Mouse (Mus musculus) gastrocnemius, adult 2 months (tissue): Measurements from ENCODE around the gene Inpp5k. TPM values are rescaled to one million over a fixed set of nuclear protein-coding genes. Genes with fewer than 3 reads are reported as not detected.
A peak's percentile ranks its signal among the peaks of the same experiment; 100 is the strongest.
"Not testable (repeated sequence)": the region's sequence is repeated elsewhere in the genome, so short reads cannot be mapped to it uniquely, and the experiment has no call there.

Experiments
- DNase-seq: peaks from one replicate; pipeline ENCODE4 v3.0.0; 2022
- H3K27ac ChIP-seq: fragments of 200-600 bp; 2 replicates; pipeline ENCODE4 v1.8.1; 2022; ENCODE audit warnings: mild to moderate bottlenecking
- H3K4me3 ChIP-seq: fragments of 200-600 bp; 2 replicates; pipeline ENCODE4 v1.8.1; 2022; ENCODE audit warnings: mild to moderate bottlenecking, moderate library complexity
- CTCF ChIP-seq: fragments of 200-600 bp; IDR thresholded peaks from 2 replicates; pipeline ENCODE4 v1.8.1; 2022; ENCODE audit warnings: antibody characterized with exemption, mild to moderate bottlenecking, moderate library complexity
- intact Hi-C: fragments of 180-260 bp; cut with DNase I; formaldehyde crosslinking; loops from one replicate; pipeline ENCODE4 v1.15.1; 2025
- total RNA-seq, 2 experiments: library from RNA; stranded (reverse); gene quantifications; 2 replicates each; pipeline ENCODE4 v1.2.3; 2021

Gene Inpp5k
- total RNA-seq, 2 experiments from 2014 or later = 25.9 to 27.4 TPM

DNA sequence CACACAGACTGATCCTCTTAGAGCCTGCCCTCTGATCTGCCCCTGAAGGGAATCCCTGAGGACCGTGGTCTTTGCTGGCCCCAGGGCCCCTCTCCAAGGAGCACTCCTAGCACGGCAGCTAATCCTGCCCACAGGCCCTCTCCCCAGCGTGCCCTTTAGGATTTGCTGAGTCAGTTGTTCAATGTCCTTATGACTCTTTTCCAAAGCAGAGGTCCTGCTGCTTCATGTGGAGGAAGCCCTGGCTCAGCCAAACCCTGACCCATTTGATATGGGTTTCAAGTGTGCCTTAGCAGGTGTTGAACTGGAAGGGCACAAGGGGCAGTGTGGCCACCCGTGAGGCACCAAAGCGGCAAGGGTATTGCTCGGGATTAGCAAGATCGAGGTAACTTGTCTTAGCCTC, 35.0 kb upstream of the Inpp5k start:
- intact Hi-C loops = no loop called here
- Histone ChIP-seq H3K4me3 (peak overlapping the region; percentile 55), H3K27ac (peak overlapping the region; percentile 94)
- peak; percentile 81 for DNase-seq
- no peak for TF ChIP-seq CTCF

- no peak for TF ChIP-seq CTCF
- Histone ChIP-seq H3K27ac (peak overlapping the region; percentile 94), H3K4me3 (peak overlapping the region; percentile 55)
- intact Hi-C loops = no loop called here
- DNase-seq = peak; percentile 89
Observed at GRCm38 (mm10) chr11:75596726-75597255, 34.0 kb upstream of the Inpp5k start.

DNA sequence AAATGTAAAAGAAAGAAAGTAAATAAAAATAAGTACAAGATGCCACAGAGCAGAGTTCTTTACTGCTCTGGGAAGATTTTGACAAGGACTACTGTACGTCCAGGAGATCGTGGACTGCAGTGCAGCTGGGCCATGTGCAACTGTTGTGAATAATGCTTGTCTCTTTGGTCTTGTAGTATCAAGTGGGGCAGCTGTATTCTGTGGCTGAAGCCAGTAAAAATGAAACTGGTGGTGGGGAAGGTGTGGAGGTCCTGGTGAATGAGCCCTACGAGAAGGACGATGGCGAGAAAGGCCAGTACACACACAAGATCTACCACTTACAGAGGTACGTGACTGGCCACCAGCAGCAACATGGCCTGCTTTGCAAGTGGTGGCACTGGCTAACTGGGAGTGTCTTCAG, 32.8 kb upstream of the Inpp5k start:
- Histone ChIP-seq H3K27ac (peak overlapping the region; percentile 94), H3K4me3 (peak overlapping the region; percentile 0; the same call in 1 of the 2 replicates)
- TF ChIP-seq CTCF = no peak
- DNase-seq = no peak
- intact Hi-C loops = loop anchor here (2.0 kb wide), 1 partner anchor 17 kb away; no protein-coding TSS in a partner anchor

DNA sequence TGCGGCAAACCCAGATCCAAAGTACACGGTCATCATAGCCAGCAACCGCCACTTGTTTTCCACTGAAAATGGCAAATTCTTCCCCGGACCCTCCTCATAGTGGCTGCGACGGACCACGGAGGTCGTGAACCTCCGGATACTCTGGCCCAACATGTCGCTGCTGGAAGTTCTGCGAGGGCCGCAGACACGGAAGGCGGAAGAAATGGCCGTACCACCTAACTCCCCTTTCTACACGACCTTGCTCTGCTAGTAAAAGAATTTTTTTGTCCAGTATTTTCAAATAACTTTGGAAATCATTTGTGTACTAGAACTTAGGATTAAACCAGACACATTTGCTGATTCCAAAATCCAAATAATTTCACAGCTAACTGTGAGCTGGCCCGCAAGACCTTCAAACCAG, 31.0 kb upstream of the Inpp5k start:
- DNase-seq, H3K27ac ChIP-seq, H3K4me3 ChIP-seq: not testable (repeated sequence)
- intact Hi-C loops = loop anchor here (2.0 kb wide), 1 partner anchor 15 kb away; no protein-coding TSS in a partner anchor

- no peak for DNase-seq
- no peak overlapping the region for H3K27ac ChIP-seq
- no peak for TF ChIP-seq CTCF
- intact Hi-C loops = no loop called here
- no peak overlapping the region for H3K4me3 ChIP-seq
Observed at GRCm38 (mm10) chr11:75604826-75605225, 26.0 kb upstream of the Inpp5k start.

DNA sequence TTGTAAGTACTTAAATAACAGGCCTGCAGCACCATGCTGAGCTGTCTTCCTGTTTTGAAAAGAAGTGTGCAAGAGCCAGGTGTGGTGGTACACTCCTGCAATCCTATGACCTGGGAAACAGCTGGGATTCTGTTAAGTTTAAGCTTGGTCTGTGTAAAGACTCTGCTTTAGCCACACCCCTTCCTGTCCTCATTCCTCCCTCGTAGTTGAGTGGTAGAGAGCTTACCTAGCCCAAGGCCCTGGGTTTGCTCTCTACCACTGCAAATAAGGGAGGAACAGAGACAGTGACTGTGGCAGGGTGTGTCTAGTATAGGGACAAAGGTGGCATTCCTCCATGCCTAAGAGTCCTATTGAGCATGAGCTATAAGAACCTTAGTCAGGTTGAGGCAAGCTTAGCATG, 25.5 kb upstream of the Inpp5k start:
- no peak for DNase-seq
- intact Hi-C loops = no loop called here

GRCm38 (mm10) chr11:75608776-75609175, 22.0 kb upstream of the Inpp5k start:
- no peak for DNase-seq
- Histone ChIP-seq H3K4me3 (no peak overlapping the region), H3K27ac (no peak overlapping the region)
- intact Hi-C loops = no loop called here
- no peak for TF ChIP-seq CTCF

More for the DNA sequence above, 25.5 kb upstream of the Inpp5k start:
- no peak for TF ChIP-seq CTCF
- Histone ChIP-seq H3K27ac (no peak overlapping the region; the same call in 1 of the 2 replicates), H3K4me3 (no peak overlapping the region)

DNA sequence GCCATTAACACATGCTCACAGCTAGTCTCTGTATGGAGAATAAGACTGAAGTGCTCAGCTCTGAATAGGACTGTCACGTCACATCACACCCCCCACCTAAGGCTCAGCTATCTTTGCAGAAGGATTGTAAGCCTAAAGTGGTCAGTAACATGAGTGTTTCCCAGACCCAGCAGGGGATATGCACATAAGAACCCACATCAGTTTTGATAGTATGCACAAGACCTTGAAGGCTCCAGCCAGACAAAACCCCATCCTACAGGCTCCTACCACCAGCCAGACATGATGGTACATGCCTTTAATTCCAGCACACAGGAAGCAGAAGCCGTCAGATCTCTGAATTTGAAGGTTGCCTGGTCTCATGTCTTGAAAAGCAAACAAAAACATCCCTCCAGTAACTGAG, 20.8 kb upstream of the Inpp5k start:
- TF ChIP-seq CTCF = no peak
- intact Hi-C loops = no loop called here
- Histone ChIP-seq H3K27ac (no peak overlapping the region), H3K4me3 (no peak overlapping the region)
- no peak for DNase-seq

GRCm38 (mm10) chr11:75614769-75615168, 16.0 kb upstream of the Inpp5k start:
- no peak for DNase-seq
- TF ChIP-seq CTCF = no peak
- H3K4me3 ChIP-seq = no peak overlapping the region
- intact Hi-C loops = loop anchor here (2.0 kb wide), 1 partner anchor 16 kb away; no protein-coding TSS in a partner anchor
- no peak overlapping the region for H3K27ac ChIP-seq

DNA sequence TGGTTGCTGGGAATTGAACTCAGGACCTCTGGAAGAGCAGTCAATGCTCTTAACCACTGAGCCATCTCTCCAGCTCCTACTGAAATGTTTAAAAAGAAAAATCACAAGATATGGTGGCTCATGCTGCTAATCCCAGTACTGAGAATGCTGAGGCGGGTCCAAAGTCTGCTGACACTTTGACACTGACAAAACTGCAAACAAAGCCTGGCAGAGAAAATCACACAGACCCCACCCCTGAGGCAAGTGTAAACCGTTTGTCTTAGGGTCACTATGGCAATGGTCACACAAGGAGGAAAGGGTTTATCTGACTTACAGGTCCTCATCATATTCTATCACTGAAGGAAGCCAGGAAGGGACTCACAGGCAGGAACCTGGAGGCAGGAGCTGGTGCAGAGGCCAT, 15.2 kb upstream of the Inpp5k start:
- intact Hi-C loops = loop anchor here (2.0 kb wide), 1 partner anchor 17 kb away; no protein-coding TSS in a partner anchor
- DNase-seq = no peak
- Histone ChIP-seq H3K27ac (no peak overlapping the region), H3K4me3 (no peak overlapping the region)
- no peak for TF ChIP-seq CTCF

- peak; percentile 64 for TF ChIP-seq CTCF
Observed at GRCm38 (mm10) chr11:75619133-75619532, 11.7 kb upstream of the Inpp5k start.

DNA sequence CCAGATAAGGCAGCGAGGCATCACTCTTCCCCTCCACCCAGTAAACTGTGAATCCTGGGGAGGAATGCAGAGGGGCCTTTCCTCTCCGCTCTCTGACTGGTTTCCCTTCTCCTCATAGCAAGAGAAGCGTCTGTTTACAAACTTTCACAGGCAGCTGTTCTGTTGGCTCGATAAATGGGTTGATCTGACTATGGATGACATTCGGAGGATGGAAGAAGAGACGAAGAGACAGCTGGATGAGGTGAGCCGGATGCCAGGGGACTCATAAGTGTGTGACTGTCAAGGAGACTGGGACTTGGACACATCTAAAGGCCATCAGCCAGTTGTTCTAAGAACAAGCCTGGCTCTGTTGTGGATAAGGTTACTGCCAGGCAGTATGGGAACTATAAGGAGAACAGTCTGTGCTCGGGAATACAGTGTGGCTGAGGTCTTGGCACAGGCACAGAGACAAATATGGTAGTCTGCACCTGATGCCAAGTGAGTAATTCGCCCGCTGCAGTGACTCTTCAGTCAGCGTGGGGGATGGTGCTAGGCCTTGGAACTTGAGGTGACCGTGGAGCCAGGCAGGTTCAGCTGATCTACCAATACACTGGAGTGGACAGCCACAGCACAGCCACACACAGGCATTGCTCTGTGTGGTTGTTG, 10.5 kb upstream of the Inpp5k start:
- TF ChIP-seq CTCF = no peak
- Histone ChIP-seq H3K4me3 (peak overlapping the region; percentile 58), H3K27ac (peak overlapping the region; percentile 94)
- intact Hi-C loops = no loop called here
- DNase-seq = peak; percentile 88

More at GRCm38 (mm10) chr11:75619133-75619532, 11.7 kb upstream of the Inpp5k start:
- H3K27ac ChIP-seq = peak overlapping the region; percentile 94
- intact Hi-C loops = no loop called here
- DNase-seq = peak; percentile 57
- peak overlapping the region; percentile 58 for H3K4me3 ChIP-seq

DNA sequence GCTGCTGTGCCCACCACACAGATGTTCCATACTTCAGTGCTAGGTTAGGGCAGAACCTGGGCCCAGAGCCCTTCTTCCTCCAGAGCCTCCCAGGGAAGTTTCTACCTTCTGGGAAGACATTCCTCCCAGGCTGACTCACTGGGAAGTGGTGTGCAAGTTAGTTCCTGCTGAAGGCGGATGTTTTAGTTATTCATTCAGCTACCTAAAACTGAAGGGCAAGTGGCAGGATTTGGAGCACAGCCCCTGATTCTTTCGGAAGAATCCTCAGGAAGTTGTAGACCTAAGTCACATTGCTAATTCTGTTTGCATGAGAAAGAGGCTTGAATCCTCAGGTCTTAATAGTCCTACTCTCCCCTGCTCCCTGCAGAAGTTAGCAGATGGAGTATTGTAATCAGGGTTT, 9.4 kb upstream of the Inpp5k start:
- Histone ChIP-seq H3K4me3 (peak overlapping the region; percentile 58), H3K27ac (peak overlapping the region; percentile 94)
- no peak for DNase-seq
- intact Hi-C loops = no loop called here
- TF ChIP-seq CTCF = no peak
